Mouse (Mus musculus): ENCODE data around the gene Wdcp.
"Not testable (repeated sequence)": the region's sequence is repeated elsewhere in the genome, so short reads cannot be mapped to it uniquely, and the experiment has no call there.

Gene Wdcp

DNA sequence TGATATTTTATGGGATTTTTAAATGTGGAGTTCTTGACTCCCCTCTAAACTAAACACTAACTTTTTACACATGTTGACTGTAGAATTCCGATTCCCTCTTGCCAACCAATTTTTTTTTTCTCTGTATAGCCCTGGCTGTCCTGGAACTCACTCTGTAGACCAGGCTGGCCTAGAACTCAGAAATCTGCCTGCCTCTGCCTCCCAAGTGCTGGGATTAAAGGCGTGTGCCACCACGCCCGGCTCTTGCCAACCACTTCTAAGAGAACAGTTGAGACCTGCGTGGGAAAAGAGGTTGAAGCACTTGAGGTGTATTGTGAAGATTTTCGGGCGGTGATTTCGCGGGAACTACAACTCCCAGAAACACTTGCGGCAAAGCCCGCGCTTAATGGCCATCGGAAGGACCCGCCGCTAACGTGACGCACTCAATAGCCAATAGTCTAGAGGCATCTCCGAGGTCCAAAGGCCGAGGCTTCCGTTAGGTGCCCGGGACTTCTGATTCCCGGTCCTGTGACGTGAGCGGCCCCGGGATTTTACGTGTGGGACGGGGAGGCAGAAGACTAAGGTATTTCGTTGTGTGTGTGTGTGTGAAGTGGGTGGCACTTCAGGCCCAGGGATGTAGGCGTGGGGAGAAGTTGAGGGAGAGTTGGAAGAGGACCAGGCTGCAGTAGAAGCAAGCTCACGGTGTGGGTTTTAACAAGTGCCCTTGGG, at the start of gene Wdcp:
Wdcp (plus strand) TSS at position 414 of the 708 bp plus-strand sequence.
- peak; percentile 93 to 96 for DNase-seq

DNA sequence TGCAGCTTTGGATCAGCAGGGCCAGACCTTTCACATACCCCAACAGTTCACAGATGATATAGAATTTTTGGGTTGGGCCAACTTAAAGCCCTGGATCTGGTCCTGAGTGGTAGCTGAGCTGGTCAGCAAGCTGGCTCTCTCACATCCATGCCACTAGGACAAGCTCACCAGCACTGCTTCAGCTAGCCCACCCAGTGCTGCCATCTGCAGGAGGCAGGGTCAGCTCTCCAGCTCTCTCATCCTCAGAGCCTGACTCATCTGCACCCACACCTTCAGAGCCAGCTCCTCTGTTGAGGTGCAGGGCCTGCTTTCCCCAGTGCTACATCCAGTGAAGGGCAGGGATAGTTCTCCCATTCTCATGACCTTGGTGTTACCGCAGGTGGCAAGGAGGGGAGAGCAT, 49.4 kb upstream of the Wdcp start:
- DNase-seq: peak; percentile 49 to 59

DNA sequence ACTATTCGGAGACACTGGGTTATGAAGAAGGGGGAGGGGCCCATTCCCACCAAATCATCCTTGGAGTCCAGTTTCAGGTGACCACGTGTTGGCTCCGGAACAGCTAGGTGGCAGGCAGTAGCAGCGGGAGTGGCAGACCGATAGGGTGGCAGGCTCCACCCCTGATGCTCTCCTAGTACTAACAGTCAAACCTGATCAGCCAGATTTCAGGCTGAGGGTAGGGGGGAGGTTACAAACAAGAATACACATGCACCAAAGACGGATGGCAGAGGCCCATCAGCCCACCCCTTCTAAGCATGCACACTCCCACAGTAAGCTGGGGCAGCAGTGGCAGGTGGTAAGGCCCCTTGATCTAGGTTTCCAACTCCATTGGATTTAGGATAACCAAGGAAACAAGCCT, 45.6 kb upstream of the Wdcp start:
- not testable (repeated sequence) for DNase-seq

DNA sequence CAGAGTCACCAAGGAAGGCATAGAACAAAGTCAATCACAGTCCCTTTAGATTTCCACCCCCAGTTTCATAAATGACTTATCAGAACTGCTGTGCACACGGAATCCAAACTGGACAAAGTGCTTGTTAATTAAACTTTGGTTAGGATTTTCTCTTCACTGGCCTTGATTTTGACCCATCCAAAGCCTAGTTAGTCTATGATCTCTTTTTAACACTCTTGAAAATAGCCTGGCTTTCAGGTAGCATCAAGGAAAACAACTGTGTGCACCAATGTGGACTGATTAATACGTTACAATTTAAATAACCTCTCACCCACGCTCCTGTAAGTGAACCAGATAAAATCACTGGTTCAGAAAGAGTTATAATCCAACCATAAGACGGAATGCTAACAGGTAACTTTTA, 32.1 kb upstream of the Wdcp start:
- no peak for DNase-seq

- no peak for DNase-seq
Measured at GRCm38 (mm10) chr12:4811705-4812104, 31.4 kb upstream of the Wdcp start.

DNA sequence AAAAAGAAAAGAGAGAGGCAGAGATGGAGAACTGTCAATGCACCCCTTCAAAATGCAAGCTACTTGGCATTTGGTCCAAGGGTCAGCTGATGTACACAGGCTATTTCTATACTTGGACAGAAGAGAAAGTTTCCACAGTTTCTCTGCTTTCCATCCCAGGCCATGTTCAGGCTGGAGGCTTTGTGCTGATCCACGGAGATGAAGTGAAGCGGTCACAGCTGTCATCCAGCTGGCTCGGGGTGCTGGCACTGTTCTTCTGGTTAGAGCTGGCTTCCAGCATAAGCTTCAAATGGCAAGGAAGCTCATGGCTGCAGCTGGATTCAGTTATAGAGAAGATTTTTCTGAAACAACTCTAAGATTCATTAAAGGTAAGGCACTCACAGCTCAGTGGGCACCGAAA, 29.5 kb upstream of the Wdcp start:
- DNase-seq: no peak

DNA sequence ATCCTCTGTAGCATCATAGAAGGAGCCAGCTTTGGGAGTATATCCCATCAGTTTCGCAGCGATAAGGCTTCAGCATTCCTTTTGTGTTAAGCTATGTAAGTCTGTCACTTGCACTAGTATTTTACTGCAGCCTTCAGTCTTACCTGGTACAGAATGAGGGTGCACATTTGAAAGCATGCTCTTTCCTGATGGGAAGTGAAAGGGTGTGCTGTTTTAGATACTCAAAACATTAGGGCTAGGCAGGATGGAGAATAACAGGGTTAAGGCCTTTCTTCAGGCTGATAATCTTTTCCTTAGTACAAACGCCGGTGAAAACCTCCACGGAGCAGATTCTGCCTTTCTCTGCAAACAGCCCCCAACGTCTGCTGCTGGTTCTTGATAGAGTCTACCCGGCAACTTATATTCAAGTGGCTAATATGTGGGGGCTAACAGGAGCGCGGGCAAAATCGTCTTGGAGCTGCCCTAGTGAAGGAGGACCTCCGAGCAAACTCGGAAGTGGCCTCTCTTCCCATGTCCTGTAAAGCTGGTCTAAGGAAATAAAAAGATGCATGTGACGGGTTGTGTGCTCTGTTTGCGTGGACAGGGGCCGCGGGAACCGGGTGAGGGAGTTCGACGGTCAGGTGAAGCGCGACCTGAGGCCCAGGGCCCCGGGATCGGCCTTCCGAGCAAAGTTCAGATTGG, 26.3 kb upstream of the Wdcp start:
- DNase-seq: no peak

GRCm38 (mm10) chr12:4817361-4818101, 25.6 kb upstream of the Wdcp start, which contains the start of gene Sf3b6:
TSS of gene Sf3b6 (plus strand) at chr12:4817544.
- DNase-seq: peak; percentile 99 to 100

DNA sequence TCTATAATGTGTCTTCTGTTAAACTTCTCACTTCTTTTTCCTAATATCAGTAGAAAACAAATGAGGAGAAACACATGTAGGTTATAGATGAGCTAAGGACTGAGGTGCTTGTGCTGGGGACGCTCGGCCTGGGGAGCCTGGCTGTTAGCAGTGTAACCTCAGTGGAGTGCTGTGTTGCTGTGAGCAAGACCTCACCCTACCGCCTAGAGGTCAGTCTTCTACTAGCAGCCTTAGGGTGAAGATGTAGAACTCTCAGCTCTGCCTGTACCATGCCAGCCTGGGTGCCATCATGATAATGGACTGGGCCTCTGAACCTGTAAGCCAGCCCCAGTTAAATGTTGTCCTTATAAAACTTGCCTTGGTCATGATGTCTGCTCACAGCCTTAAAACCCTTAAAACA, 15.8 kb upstream of the Wdcp start:
- no peak for DNase-seq

DNA sequence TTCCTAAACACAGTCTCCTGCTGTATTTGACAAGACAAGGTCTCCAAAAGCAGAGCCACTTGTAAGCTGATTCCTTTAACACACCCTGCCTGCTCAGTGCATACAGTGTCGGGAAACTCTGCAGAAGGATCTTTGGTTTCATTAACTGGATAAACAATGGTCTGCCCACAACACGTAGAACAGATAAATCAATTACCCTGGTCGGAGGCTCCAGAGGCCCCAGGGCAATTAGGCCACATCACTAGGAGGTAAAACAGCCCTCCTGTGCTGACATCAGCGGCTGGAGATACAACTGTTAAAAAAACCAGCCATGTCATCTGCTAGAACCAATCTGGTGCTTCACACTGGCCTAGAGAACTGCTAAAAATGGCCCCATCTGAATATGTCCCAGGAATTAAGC, 6.1 kb upstream of the Wdcp start:
- no peak for DNase-seq

DNA sequence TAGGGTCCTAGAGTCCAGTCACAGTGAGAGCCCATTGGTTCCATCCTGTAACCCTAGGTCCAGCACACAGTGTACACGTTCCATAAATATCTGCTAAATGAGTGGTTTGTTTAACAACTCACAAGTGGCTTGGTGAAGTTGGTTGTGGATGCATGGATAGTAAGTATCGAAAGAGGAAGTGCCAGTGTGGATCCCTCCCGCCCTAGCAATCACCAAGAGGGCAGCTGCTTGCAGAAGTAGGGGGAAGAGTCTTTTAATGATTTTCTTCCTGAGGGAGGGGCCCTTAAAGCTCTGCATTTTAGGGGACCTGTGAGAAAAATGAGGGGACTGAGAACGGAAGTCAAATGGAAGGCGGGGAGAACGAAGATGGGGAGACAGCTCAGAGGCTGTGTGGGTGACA, 3.1 kb upstream of the Wdcp start:
- no peak for DNase-seq

DNA sequence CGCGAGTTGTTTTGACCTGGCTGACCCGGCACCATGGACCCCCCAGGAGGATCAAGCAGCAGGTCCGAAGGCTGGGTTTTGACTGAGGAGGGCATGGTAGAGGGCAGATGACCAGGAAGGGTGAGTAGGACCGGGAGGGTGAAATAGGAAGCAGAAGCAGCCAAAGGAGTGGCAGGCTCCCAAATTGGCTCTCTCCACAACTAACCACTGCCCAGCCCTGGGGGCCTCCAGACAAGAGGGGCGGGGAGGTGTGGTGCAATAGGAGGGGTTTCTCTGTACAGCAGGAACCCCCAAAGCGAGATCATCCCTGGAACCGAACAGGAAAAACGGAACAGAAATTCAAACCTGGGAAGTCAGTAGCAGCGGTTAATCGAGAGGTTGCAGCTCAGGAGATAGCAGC, 2.4 kb upstream of the Wdcp start:
- no peak for DNase-seq

- DNase-seq: peak; percentile 58 to 76
Measured at GRCm38 (mm10) chr12:4841392-4841887, 1.7 kb upstream of the Wdcp start, which contains the start of gene Fkbp1b. TSS of gene Fkbp1b (minus strand) at chr12:4841591.

- DNase-seq: no peak
Measured at GRCm38 (mm10) chr12:4842456-4842855, 647 bp upstream of the Wdcp start.

- DNase-seq: peak; percentile 41 to 65
Measured at GRCm38 (mm10) chr12:4843741-4844140, 638 bp downstream of the Wdcp start.

- peak in 1 of 2 experiments; percentile 56 for DNase-seq
Measured at GRCm38 (mm10) chr12:4856160-4856559, 13.1 kb downstream of the Wdcp start.

DNA sequence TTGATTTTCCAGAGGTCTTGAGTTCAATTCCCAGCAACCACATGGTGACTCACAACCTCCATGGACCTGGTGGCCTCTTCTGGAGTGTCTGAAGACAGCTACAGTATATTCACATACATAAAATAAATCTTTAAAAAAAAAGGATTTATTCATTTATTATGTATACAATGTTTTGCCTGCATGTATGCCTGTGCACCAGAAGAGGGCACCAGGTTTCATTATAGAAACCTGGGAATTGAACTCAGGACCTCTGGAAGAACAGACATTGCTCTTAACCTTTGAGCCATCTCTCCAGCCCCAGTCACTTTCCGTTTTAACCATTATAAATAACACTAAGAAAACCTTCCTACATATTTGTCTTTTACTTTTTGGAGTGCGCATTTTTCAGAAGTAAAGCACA, 13.7 kb downstream of the Wdcp start:
- DNase-seq: no peak

DNA sequence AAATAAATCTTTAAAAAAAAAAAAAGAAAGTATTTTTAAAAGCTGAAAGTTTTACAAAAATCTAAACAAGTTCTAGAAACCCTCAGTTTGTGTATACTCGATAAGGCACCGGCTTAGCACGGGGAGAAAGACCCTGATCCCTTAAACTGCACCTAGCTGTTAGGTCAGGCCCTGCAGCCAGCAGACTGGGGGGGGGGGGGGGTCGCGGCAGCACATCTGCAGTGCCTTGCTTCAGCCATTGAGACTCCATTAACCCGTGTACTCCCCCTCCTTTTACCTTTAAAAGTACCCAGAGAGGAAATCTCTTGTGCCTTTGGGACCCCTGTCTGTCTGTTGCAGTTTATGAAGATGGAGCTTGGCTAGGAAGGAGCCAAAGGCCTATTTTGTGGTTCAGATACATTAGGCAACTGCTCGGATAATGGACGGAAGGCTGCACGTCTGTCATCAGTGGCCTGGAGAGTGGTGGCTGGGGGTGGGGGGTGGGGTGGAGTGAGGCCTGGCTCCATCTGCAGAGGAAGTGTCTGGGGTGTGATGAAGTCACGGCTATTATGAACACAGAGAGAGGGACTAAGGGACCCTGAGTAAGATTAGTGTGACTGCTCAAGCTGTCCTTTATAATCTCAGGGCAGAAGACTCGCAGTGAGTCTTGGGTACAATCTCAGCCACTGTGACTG, 16.3 kb downstream of the Wdcp start:
- DNase-seq: no peak

DNA sequence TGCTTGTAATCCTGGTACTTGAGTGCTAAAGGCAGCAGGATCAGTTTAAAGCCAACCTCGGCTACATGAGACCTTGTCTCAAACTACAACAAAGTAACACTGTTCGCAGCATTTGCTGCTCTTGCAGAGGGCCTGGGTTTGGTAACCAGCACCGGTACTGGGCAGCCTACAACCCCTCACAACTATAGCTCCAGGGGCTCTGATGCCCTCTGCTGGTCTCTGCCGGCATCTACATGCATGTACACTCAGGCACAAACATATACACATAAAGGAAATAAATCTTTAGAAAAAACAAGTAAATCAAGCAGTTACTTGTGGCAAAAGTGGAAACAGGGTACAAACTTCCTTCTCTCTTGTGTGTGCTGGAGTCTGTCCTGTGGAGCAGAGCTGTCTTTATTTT, 19.6 kb downstream of the Wdcp start:
- DNase-seq: no peak

DNA sequence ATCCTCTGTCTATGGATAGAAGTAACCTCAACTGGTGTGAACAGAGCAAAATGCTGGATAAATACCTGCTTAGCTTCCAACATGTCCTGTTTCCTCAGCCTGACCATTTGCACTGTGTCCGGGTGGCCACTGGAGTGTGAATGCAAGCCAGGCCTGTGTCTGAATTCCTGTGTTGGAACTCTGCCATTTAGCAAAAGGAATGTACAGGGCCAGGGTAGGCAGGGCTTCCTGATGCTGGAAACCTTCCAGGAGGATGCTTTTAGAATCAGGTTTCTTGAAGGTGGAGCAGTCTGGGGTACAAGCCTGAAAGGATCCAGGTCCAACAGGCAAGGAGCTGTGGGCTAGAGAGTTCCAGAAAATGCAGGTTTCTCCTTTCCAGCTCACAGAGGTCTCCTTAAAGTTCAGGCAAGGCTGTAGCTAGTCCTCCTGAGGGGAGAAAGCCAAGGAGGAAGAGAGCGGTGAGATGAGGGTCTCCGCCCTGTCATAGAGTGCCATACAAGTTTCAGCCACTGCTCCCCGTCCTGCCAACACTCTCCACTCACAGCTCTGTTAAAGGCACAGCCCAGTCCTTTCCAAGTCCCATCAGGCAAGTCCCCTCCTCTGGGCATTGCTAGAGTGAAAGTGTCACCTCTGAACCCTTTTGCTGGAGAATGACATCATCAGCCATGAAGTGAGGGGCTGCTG, 20.7 kb downstream of the Wdcp start:
- DNase-seq: peak; percentile 75 to 87

GRCm38 (mm10) chr12:4864338-4864690, 21.2 kb downstream of the Wdcp start:
- DNase-seq: no peak

DNA sequence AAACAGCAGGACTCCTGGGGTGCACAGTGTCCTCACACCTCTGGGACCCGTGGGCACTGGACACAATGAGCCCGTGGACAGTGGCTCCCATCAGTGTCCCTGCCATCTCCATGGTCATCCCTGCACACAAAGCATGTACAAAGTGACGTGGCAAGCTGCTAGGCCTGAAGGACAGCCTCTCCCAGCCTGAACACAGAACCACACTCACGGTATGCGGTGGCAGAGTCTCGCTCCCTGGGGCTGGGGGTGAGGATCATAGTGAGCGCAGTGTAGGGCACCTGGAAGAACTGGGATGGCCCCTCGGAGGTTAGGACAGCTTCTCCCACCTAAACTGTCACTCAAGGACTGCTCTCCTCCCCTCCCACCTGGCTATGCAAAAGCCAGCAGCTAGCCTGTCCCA, 25.8 kb downstream of the Wdcp start:
- no peak for DNase-seq
